Mouse (Mus musculus): ENCODE measurements around the gene Ifi27. TPM values are rescaled to one million over a fixed set of nuclear protein-coding genes. Genes with fewer than 3 reads are reported as not detected.

Gene Ifi27
- total and polyA plus RNA-seq, 3 experiments = 56.3 to 210 (median 68.8) TPM

- no peak for DNase-seq
- no peak overlapping the region for H3K4me3 ChIP-seq
- WGBS = 64% methylated on average over 6 of the region's 6 CpGs
- H3K79me2 ChIP-seq (replicated peaks; ENCODE audit: control insufficient read depth, insufficient read depth, low read length) = no peaks in the 10 kb centered on the region
- no peaks in the 10 kb centered on the region for H3K36me3 ChIP-seq (ENCODE audit: control insufficient read depth, insufficient read depth, low read length)
- no peaks in the 10 kb centered on the region for H3K27me3 ChIP-seq (ENCODE audit: control insufficient read depth, insufficient read depth, low read length)
- H3K27ac ChIP-seq = no peak overlapping the region
- TF ChIP-seq CTCF (IDR thresholded peaks at IDR 0.05) (no peak), POLR2A (IDR thresholded peaks at IDR 0.05; ENCODE audit: insufficient read depth, low read depth, low read length) (no peak)
- no peak overlapping the region for H3K9ac ChIP-seq (ENCODE audit: low read depth, low read length)
- intact Hi-C loops (cut with DNase I) = no loop called here
- peaks cover 3% of the 10 kb centered on the region for H3K4me1 ChIP-seq (ENCODE audit: control insufficient read depth, insufficient read depth, low read length)
Measured at GRCm38 (mm10) chr12:103393528-103393927, 40.5 kb upstream of the Ifi27 start.

GRCm38 (mm10) chr12:103395486-103396275 is 38.3 kb upstream of the Ifi27 start:
- H3K36me3 ChIP-seq (ENCODE audit: control insufficient read depth, insufficient read depth, low read length) = no peaks in the 10 kb centered on the region
- H3K79me2 ChIP-seq (replicated peaks; ENCODE audit: control insufficient read depth, insufficient read depth, low read length) = no peaks in the 10 kb centered on the region
- H3K27me3 ChIP-seq (ENCODE audit: control insufficient read depth, insufficient read depth, low read length) = no peaks in the 10 kb centered on the region
- TF ChIP-seq CTCF (IDR thresholded peaks at IDR 0.05) (no peak), EP300 (IDR thresholded peaks at IDR 0.05; ENCODE audit: insufficient read depth, low read depth, low read length) (no peak), POLR2A (IDR thresholded peaks at IDR 0.05; ENCODE audit: insufficient read depth, low read depth, low read length) (no peak)
- intact Hi-C loops (cut with DNase I) = no loop called here
- no peak overlapping the region for H3K9ac ChIP-seq (ENCODE audit: low read depth, low read length)
- H3K4me3 ChIP-seq = no peak overlapping the region
- no peaks in the 10 kb centered on the region; the same call in none of the 2 replicates for H3K4me1 ChIP-seq (ENCODE audit: control insufficient read depth, insufficient read depth, low read length)
- H3K27ac ChIP-seq = no peak overlapping the region
- WGBS = 73% methylated on average over 12 of the region's 12 CpGs
- DNase-seq = no peak

GRCm38 (mm10) chr12:103396751-103397150 is 37.3 kb upstream of the Ifi27 start:
- intact Hi-C loops (cut with DNase I) = no loop called here
- 51% methylated on average over 7 of the region's 7 CpGs for WGBS
- TF ChIP-seq EP300 (IDR thresholded peaks at IDR 0.05; ENCODE audit: insufficient read depth, low read depth, low read length) = no peak
- TF ChIP-seq CTCF (IDR thresholded peaks at IDR 0.05) = no peak
- H3K27ac ChIP-seq = no peak overlapping the region
- H3K4me1 ChIP-seq (ENCODE audit: control insufficient read depth, insufficient read depth, low read length) = no peaks in the 10 kb centered on the region; the same call in none of the 2 replicates
- no peak for DNase-seq
- H3K79me2 ChIP-seq (replicated peaks; ENCODE audit: control insufficient read depth, insufficient read depth, low read length) = no peaks in the 10 kb centered on the region
- H3K27me3 ChIP-seq (ENCODE audit: control insufficient read depth, insufficient read depth, low read length) = no peaks in the 10 kb centered on the region
- H3K4me3 ChIP-seq = no peak overlapping the region
- no peaks in the 10 kb centered on the region for H3K36me3 ChIP-seq (ENCODE audit: control insufficient read depth, insufficient read depth, low read length)
- H3K9ac ChIP-seq (ENCODE audit: low read depth, low read length) = no peak overlapping the region

- WGBS = 86% methylated on average over 18 of the region's 18 CpGs
- H3K36me3 ChIP-seq (ENCODE audit: control insufficient read depth, insufficient read depth, low read length) = no peaks in the 10 kb centered on the region
- no peak overlapping the region for H3K4me3 ChIP-seq
- H3K27ac ChIP-seq = no peak overlapping the region
- no peaks in the 10 kb centered on the region for H3K27me3 ChIP-seq (ENCODE audit: control insufficient read depth, insufficient read depth, low read length)
- TF ChIP-seq CTCF (IDR thresholded peaks at IDR 0.05) (no peak), EP300 (IDR thresholded peaks at IDR 0.05; ENCODE audit: insufficient read depth, low read depth, low read length) (no peak), POLR2A (IDR thresholded peaks at IDR 0.05; ENCODE audit: insufficient read depth, low read depth, low read length) (no peak)
- no peak for DNase-seq
- no peaks in the 10 kb centered on the region for H3K4me1 ChIP-seq (ENCODE audit: control insufficient read depth, insufficient read depth, low read length)
- no peaks in the 10 kb centered on the region for H3K79me2 ChIP-seq (replicated peaks; ENCODE audit: control insufficient read depth, insufficient read depth, low read length)
- no peak overlapping the region for H3K9ac ChIP-seq (ENCODE audit: low read depth, low read length)
- intact Hi-C loops (cut with DNase I) = no loop called here
Measured at GRCm38 (mm10) chr12:103404131-103404530, 29.9 kb upstream of the Ifi27 start.

GRCm38 (mm10) chr12:103407720-103408119 is 26.3 kb upstream of the Ifi27 start, which contains the start of gene 9330161L09Rik:
Gene 9330161L09Rik (minus strand): TSS chr12:103407820.
- Histone ChIP-seq H3K36me3 (ENCODE audit: control insufficient read depth, insufficient read depth, low read length) (no peaks in the 10 kb centered on the region), H3K79me2 (replicated peaks; ENCODE audit: control insufficient read depth, insufficient read depth, low read length) (no peaks in the 10 kb centered on the region), H3K27ac (no peak within 1 kb of the TSS), H3K4me1 (ENCODE audit: control insufficient read depth, insufficient read depth, low read length) (no peaks in the 10 kb centered on the region), H3K9ac (ENCODE audit: low read depth, low read length) (no peak within 1 kb of the TSS), H3K27me3 (ENCODE audit: control insufficient read depth, insufficient read depth, low read length) (no peaks in the 10 kb centered on the region), H3K4me3 (no peak within 1 kb of the TSS)
- no peak for DNase-seq
- intact Hi-C loops (cut with DNase I) = no loop called here
- WGBS = 70% methylated on average over 4 of the region's 4 CpGs
- no peak for TF ChIP-seq CTCF (IDR thresholded peaks at IDR 0.05)
- TF ChIP-seq POLR2A (IDR thresholded peaks at IDR 0.05; ENCODE audit: insufficient read depth, low read depth, low read length) = no peak
- TF ChIP-seq EP300 (IDR thresholded peaks at IDR 0.05; ENCODE audit: insufficient read depth, low read depth, low read length) = no peak

GRCm38 (mm10) chr12:103408144-103408543 is 25.9 kb upstream of the Ifi27 start:
- WGBS = 85% methylated on average over 10 of the region's 10 CpGs
- Histone ChIP-seq H3K79me2 (replicated peaks; ENCODE audit: control insufficient read depth, insufficient read depth, low read length) (no peaks in the 10 kb centered on the region), H3K4me1 (ENCODE audit: control insufficient read depth, insufficient read depth, low read length) (no peaks in the 10 kb centered on the region), H3K9ac (ENCODE audit: low read depth, low read length) (no peak overlapping the region), H3K27ac (no peak overlapping the region), H3K4me3 (no peak overlapping the region), H3K27me3 (ENCODE audit: control insufficient read depth, insufficient read depth, low read length) (no peaks in the 10 kb centered on the region), H3K36me3 (ENCODE audit: control insufficient read depth, insufficient read depth, low read length) (no peaks in the 10 kb centered on the region)
- intact Hi-C loops (cut with DNase I) = no loop called here
- TF ChIP-seq CTCF (IDR thresholded peaks at IDR 0.05) (no peak), POLR2A (IDR thresholded peaks at IDR 0.05; ENCODE audit: insufficient read depth, low read depth, low read length) (no peak), EP300 (IDR thresholded peaks at IDR 0.05; ENCODE audit: insufficient read depth, low read depth, low read length) (no peak)
- DNase-seq = no peak

Measured in heart, adult 2 months (tissue).